Mouse (Mus musculus): ENCODE measurements around the gene Man1a2. TPM values are rescaled to one million over a fixed set of nuclear protein-coding genes. Genes with fewer than 3 reads are reported as not detected.
A peak's percentile ranks its signal among the peaks of the same experiment; 100 is the strongest.

Gene Man1a2
- polyA plus RNA-seq, 1 experiment: 39.8 TPM

- no peak for TF ChIP-seq POLR2A (IDR thresholded peaks at IDR 0.05; ENCODE audit: extremely low read depth, insufficient read depth, low read length)
- TF ChIP-seq CTCF (IDR thresholded peaks at IDR 0.05; ENCODE audit: extremely low read depth, insufficient read depth, low read length): no peak
Measured at GRCm38 (mm10) chr3:100713142-100714005, 28.1 kb upstream of the Man1a2 start.

GRCm38 (mm10) chr3:100712140-100712539, 26.8 kb upstream of the Man1a2 start:
- TF ChIP-seq CTCF (IDR thresholded peaks at IDR 0.05; ENCODE audit: extremely low read depth, insufficient read depth, low read length): no peak
- TF ChIP-seq POLR2A (IDR thresholded peaks at IDR 0.05; ENCODE audit: extremely low read depth, insufficient read depth, low read length): no peak
- no peak overlapping the region for H3K27ac ChIP-seq (ENCODE audit: insufficient read depth, low read length)
- no peaks in the 10 kb centered on the region for H3K4me1 ChIP-seq (ENCODE audit: control insufficient read depth, insufficient read depth, low read length)

More at GRCm38 (mm10) chr3:100713142-100714005, 28.1 kb upstream of the Man1a2 start:
- Histone ChIP-seq H3K4me3 (ENCODE audit: insufficient read depth, low read length) (no peak overlapping the region), H3K27ac (ENCODE audit: insufficient read depth, low read length) (no peak overlapping the region), H3K4me1 (ENCODE audit: control insufficient read depth, insufficient read depth, low read length) (no peaks in the 10 kb centered on the region)

GRCm38 (mm10) chr3:100711486-100711885, 26.2 kb upstream of the Man1a2 start:
- TF ChIP-seq POLR2A (IDR thresholded peaks at IDR 0.05; ENCODE audit: extremely low read depth, insufficient read depth, low read length): no peak
- TF ChIP-seq CTCF (IDR thresholded peaks at IDR 0.05; ENCODE audit: extremely low read depth, insufficient read depth, low read length): no peak
- Histone ChIP-seq H3K27ac (ENCODE audit: insufficient read depth, low read length) (no peak overlapping the region), H3K4me1 (ENCODE audit: control insufficient read depth, insufficient read depth, low read length) (peaks cover 4% of the 10 kb centered on the region; the same call in 1 of the 2 replicates), H3K4me3 (ENCODE audit: insufficient read depth, low read length) (no peak overlapping the region)

More at GRCm38 (mm10) chr3:100712140-100712539, 26.8 kb upstream of the Man1a2 start:
- H3K4me3 ChIP-seq (ENCODE audit: insufficient read depth, low read length): no peak overlapping the region

GRCm38 (mm10) chr3:100707117-100707516, 21.8 kb upstream of the Man1a2 start:
- H3K4me1 ChIP-seq (ENCODE audit: control insufficient read depth, insufficient read depth, low read length): peaks cover 9% of the 10 kb centered on the region; the same call in 1 of the 2 replicates
- TF ChIP-seq POLR2A (IDR thresholded peaks at IDR 0.05; ENCODE audit: extremely low read depth, insufficient read depth, low read length): no peak
- no peak for TF ChIP-seq CTCF (IDR thresholded peaks at IDR 0.05; ENCODE audit: extremely low read depth, insufficient read depth, low read length)
- H3K4me3 ChIP-seq (ENCODE audit: insufficient read depth, low read length): no peak overlapping the region
- H3K27ac ChIP-seq (ENCODE audit: insufficient read depth, low read length): no peak overlapping the region

DNA sequence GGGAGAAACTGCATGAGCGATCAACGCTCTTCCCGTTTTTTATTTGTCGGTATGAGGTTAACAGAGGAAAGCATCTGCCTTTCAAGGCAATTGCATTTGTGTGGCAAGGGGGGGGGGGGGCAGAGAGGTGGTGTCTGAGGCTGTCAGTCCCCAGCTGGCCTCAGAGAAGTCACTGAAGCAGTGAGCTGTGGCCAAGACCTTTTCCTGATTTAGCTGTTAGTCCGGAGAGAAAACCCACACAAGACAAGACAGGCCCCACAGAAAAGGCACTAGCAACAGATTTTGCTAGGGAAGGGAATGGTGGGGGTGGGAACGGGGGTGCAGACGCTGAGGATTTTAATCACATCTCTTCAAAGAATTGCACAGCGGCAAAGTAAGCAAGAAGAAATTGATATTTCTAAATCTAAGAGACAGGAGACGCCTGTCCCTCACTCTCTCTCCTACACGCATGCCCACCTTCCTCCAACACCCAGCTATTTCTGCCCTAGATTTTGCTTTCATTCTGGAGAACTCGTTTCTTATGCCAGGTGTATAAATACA, 19.9 kb upstream of the Man1a2 start:
- Histone ChIP-seq H3K27ac (ENCODE audit: insufficient read depth, low read length) (peak overlapping the region; percentile 70; the same call in 1 of the 2 replicates), H3K4me3 (ENCODE audit: insufficient read depth, low read length) (no peak overlapping the region), H3K4me1 (ENCODE audit: control insufficient read depth, insufficient read depth, low read length) (peaks cover 9% of the 10 kb centered on the region; the same call in 1 of the 2 replicates)
- TF ChIP-seq POLR2A (IDR thresholded peaks at IDR 0.05; ENCODE audit: extremely low read depth, insufficient read depth, low read length) (no peak), CTCF (IDR thresholded peaks at IDR 0.05; ENCODE audit: extremely low read depth, insufficient read depth, low read length) (no peak)

GRCm38 (mm10) chr3:100703847-100704644, 18.7 kb upstream of the Man1a2 start:
- no peak for TF ChIP-seq POLR2A (IDR thresholded peaks at IDR 0.05; ENCODE audit: extremely low read depth, insufficient read depth, low read length)
- H3K4me3 ChIP-seq (ENCODE audit: insufficient read depth, low read length): no peak overlapping the region
- peak overlapping the region; percentile 54; the same call in 1 of the 2 replicates for H3K27ac ChIP-seq (ENCODE audit: insufficient read depth, low read length)
- peaks cover 9% of the 10 kb centered on the region; the same call in 1 of the 2 replicates for H3K4me1 ChIP-seq (ENCODE audit: control insufficient read depth, insufficient read depth, low read length)

- Histone ChIP-seq H3K27ac (ENCODE audit: insufficient read depth, low read length) (no peak overlapping the region), H3K4me3 (ENCODE audit: insufficient read depth, low read length) (no peak overlapping the region), H3K4me1 (ENCODE audit: control insufficient read depth, insufficient read depth, low read length) (peaks cover 9% of the 10 kb centered on the region; the same call in 1 of the 2 replicates)
- TF ChIP-seq CTCF (IDR thresholded peaks at IDR 0.05; ENCODE audit: extremely low read depth, insufficient read depth, low read length) (no peak), POLR2A (IDR thresholded peaks at IDR 0.05; ENCODE audit: extremely low read depth, insufficient read depth, low read length) (no peak)
Measured at GRCm38 (mm10) chr3:100702875-100703846, 17.9 kb upstream of the Man1a2 start.

GRCm38 (mm10) chr3:100688747-100689146, 3.4 kb upstream of the Man1a2 start:
- no peak for TF ChIP-seq POLR2A (IDR thresholded peaks at IDR 0.05; ENCODE audit: extremely low read depth, insufficient read depth, low read length)
- TF ChIP-seq CTCF (IDR thresholded peaks at IDR 0.05; ENCODE audit: extremely low read depth, insufficient read depth, low read length): no peak
- Histone ChIP-seq H3K4me1 (ENCODE audit: control insufficient read depth, insufficient read depth, low read length) (no peaks in the 10 kb centered on the region; the same call in 1 of the 2 replicates), H3K27ac (ENCODE audit: insufficient read depth, low read length) (no peak overlapping the region), H3K4me3 (ENCODE audit: insufficient read depth, low read length) (no peak overlapping the region)

Data from cortical plate, adult 2 months (tissue).